Mouse (Mus musculus) frontal cortex, postnatal 25 days (tissue): ENCODE measurements around the gene Ctbp2.

Experiments
- DNase-seq, 2 experiments: peaks; one replicate each; pipeline ENCODE4 v3.0.0; 2022; ENCODE audit warnings: low spot score in 2 of 2

Ctbp2 gene

GRCm38 (mm10) chr7:133007343-133007742, 116.8 kb downstream of the Ctbp2 start:
- no peak for DNase-seq

DNA sequence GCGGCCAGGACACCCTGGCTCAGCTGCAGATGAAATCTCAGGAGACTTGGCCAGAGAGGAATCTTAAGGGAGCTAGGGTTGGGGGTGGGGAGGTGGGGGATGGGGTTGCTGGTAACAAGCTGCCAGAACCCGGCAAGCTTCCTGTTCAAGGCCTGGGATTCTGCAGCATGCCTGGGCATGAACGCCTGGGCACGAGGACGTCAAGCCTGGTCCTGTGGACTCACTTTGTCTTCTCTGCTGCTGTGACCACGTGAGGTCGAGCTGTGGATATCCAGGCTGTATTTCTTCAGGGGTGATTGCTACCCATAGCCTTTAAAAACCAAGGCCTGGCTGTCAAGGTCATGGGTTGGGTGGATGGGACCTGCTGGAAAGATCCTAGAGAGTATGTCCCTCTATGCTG, 118.4 kb downstream of the Ctbp2 start:
- DNase-seq: no peak

DNA sequence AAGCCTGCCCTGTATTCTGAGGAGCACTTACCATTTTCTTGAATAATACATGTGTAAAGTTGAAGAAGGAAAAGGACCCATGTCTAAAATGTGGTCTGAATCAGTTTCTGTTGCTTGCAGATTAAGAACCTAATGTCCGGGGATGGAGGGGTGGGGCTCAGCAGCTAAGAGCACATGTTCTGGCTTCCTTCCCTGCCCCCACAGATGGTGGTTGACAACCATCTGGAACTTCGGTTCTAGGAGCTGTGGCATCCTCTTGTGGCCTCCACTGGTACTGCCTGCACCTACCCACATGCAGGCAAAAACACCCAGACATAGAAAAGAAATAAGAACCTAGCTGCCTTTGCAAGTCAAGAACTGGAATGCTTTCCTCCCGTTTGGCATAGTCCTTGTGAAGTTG, 120.7 kb downstream of the Ctbp2 start:
- peak; percentile 74 to 75 for DNase-seq

GRCm38 (mm10) chr7:133002271-133002670, 121.9 kb downstream of the Ctbp2 start:
- DNase-seq: no peak

GRCm38 (mm10) chr7:133001388-133001787, 122.8 kb downstream of the Ctbp2 start:
- DNase-seq: no peak

DNA sequence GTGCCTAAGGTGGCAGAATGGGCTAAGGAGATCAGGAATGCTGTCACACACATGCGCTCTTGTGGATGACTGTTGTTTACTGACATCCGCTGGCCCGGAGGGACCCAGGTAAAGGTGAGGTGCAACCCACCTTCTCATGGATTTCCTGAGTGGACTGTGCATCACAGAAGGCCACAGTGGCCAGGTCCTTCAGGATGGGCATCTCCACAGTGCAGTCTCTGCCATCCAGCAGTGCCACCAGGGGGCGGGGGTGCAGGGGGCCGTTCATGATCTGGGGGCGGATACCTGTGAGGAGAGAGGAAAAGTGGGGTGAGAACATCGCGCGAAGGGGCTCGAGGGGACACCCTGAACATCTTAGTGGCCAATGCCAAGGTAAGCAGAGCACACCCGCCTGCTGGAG, 125.1 kb downstream of the Ctbp2 start:
- no peak for DNase-seq

GRCm38 (mm10) chr7:132998639-132999038, 125.5 kb downstream of the Ctbp2 start:
- DNase-seq: no peak

- DNase-seq: no peak
Measured at GRCm38 (mm10) chr7:132996391-132996790, 127.8 kb downstream of the Ctbp2 start.

DNA sequence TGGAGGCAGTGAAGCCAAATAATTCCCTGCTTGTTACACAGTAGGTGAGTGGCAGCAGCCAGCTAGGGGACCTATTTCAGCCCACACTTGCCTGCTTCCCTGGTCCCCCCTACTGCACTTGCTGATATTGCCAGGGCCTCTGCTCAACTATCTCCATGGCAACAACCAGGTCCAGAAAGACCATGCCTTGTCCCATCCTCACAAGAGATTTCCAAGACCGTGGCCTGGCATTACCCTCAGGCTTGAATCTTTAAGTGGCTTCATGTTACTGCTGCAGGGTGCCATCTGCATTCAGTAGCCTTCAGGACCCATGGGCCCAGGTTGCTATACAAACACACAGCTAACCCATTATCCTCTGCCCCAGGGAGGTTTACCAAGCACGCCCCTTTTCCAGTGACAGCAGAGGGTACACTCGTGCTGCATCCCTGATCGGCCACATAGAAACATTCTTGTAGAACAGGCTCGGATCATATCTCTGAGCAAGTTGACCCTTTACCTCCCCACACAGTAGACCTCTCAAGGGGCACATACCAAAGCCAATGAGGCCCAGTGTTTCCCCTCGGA, 129.4 kb downstream of the Ctbp2 start:
- no peak for DNase-seq

DNA sequence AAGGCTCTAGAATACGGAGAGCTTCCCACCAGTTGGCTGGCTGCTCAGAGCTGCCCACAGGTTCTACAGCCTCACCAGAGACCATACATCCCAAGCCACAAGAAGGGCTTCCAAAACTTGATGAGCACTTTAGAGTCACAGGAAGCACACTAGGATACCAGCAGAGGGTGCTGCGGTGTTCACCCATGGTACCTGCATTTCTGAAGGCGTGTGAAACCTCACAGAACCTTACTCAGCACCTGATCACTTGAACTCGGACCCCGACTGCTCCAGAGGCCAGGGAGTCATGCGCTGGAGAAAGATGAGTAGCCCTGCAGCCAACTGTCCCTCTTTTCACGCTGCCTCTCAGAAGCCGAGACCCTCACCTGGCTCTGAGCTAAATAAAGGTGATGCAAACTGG, 130.0 kb downstream of the Ctbp2 start:
- no peak for DNase-seq

- DNase-seq: no peak
Measured at GRCm38 (mm10) chr7:132992967-132993615, 131.1 kb downstream of the Ctbp2 start.

DNA sequence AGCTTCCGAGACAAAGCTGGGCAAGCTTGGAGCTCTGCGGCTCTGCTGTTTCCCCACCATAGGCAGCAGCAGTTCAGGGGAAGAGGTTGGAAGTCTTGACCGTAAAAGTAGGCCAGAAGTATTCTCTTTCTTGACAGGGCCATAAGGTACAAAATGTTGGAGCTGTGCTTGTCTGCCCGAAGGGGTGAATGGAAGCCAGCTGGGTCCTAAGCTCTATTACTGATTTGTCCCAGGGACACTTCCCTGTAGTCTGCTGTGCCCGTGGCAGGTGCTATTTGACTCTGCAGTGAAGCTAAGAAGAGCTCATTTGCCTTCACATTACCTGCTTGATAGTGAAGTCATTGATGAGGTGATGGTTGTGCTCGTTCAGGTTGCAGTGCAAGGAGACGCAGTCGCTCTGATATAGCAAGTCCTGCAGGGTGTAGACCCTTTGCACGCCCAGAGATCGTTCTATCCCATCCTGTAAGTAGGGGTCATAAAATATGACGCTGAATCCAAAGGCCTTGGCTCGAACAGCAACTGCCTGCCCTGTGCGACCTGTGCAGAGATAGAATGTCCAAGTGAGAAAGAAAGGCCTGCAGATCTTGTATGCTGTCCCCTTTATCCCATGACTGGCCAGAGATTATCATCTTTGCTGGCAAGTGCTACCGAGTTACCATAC, 132.8 kb downstream of the Ctbp2 start:
- no peak for DNase-seq

GRCm38 (mm10) chr7:132989839-132990238, 134.3 kb downstream of the Ctbp2 start:
- no peak for DNase-seq

GRCm38 (mm10) chr7:132982639-132983038, 141.5 kb downstream of the Ctbp2 start:
- no peak for DNase-seq

DNA sequence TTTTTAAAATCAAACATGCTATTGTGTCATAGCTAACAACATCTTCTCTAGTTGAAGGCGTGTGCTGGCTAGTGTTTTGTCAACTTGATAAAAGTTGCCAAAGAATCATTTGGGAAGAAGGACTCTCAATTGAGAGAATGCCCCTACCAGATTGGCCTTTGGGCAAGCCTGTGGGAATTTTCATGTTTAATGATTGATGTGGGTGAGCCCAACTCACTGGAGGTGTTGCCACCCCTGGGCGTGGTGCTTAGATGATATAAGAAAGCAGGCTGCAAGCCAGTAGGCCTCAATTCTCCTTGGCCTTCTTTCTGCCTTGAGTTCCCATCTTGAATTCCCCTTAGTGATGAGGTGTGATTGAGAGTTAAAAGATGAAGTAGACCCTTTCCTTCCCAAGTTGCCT, 146.2 kb downstream of the Ctbp2 start:
- DNase-seq: no peak

DNA sequence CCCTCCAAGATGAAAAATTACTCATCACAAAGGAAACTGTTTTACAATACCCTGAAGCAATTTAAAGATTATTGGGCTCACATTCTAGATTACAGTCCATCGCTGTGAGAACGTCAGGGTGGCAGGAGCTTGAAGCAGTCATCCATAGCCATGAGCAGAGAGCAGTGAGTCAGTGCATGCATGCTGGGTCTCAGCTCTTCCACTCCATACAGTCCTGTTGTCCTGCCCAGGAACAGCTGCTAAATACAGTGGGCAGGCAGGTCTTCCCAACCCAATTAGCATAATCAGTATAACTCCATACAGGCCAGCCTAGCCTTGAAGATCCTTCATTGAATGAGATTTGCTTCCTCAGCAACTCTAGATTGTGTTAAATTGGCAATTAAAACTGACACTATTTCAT, 148.1 kb downstream of the Ctbp2 start:
- no peak for DNase-seq

DNA sequence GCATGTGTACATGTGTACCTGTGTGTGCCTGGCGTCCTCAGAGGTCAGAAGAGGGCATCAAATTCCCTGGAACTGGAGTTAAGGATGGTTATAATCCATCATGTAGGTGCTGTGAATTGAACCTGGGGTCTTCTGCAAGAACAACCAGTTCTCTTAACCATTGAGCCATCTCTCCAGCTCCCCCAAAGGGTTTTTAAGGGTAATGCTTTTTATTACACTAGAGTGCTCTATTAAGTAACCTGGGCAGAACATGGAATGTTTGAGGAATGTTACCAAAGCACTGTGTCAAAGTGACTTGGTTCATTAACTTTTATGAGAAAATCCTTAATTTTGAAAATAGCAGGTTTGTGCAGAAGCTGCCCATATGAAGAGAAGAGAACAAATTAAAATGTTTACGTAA, 152.1 kb downstream of the Ctbp2 start:
- DNase-seq: no peak

DNA sequence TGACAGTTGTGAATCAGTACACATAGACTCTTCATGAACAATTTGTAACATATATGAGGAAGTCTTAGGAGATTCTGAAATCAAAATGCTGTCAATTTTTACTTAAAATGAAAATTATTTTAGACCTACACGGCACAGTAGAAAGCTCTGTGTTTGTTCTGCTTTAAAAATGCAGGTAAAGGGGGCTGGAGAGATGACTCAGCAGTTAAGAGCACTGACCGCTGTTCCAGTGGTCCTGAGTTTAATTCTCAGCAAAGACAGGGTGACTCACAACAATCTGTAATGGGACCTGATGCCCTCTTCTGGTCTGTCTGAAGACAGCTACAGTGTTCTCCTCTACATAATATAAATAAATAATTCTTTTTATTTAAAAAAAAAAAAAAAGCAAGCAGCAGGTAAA, 158.4 kb downstream of the Ctbp2 start:
- no peak for DNase-seq

DNA sequence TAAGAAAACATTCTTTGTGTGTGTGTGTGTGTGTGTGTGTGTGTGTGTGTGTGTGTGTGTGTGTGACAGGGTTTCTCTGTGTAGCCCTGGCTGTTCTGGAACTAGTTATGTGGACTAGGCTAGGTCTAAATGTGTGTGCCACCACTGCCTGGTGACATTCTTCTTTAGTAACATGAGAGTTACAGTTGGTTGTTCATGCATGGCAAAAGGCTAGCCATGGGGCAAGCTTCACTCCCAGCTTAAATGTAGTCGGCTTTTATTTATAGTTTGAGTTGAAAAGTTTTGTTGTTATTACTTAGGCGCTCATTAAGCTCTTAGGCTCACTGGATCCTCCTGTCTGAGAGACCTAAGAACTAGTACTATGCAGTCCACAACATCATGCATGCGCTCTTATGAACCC, 159.8 kb downstream of the Ctbp2 start:
- DNase-seq: no peak

DNA sequence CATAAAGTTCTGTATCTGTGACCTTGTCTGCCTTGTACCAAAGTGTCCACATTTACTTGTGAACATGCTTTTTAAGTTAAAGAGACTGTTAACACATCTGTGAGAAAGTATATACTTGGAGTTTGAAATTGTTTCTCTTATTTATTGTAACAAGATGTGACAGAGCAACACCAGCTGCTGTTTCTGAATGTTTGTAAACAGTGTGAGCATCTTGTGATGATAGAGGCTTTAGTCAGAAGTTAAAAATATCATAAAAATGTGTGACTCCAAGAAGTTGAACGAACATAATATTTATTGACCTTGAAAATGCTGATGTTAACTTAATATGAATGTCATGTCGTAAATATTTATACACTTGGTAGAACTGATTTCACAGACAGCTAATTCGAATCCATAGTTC, 173.5 kb downstream of the Ctbp2 start:
- DNase-seq: no peak

DNA sequence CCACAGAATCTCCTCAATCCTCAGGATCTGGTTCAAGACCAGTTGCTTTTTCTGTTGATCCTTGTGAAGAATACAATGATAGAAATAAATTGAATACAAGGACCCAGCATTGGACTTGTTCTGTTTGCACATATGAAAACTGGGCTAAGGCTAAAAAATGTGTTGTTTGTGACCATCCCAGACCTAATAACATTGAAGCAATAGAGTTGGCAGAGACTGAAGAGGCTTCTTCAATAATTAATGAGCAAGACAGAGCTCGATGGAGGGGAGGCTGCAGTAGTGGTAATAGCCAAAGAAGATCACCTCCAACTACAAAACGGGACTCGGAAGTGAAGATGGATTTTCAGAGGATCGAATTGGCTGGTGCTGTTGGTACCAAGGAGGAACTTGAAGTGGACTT, 174.2 kb downstream of the Ctbp2 start:
- DNase-seq: no peak

DNA sequence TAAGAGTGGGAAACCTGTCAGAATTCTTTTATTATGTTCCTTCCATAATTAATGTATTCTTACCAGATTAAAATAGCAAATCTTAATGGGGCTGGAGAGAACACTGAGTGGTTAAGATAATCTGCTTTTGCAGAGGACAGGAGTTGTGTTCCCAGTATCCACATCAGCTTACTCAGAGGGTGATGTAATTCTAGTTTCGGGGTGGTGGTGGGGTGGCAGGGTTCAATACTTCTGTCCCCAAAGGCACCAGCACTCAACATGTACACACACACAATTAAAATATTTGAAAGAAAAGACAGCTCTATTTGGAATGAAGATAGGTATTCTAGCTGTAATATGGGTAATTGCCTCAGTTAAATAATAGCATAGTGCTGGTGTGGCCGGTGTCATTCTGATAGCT, 183.6 kb downstream of the Ctbp2 start:
- no peak for DNase-seq

- no peak for DNase-seq
Measured at GRCm38 (mm10) chr7:132939118-132939517, 185.0 kb downstream of the Ctbp2 start.
